Mouse (Mus musculus): ENCODE measurements around the gene 4933407L21Rik.

DNA sequence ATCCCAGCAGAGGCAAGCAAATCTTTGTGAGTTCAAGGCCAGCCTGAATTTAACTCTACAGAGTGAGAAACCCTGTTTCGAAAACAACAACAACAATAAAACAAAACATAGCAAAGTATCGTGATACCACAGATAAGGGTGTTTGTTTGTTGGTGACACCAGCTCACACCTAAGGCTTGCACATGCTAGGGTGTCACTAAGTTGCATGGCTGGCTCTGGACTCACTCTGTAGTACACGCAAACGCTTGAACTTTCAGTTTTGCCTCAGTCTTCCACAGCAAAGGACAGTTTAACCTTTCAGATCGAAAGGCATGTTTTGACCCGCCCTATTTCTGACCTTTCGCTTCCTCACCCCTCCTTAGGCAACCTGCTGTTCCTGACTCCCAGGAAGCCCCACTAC lies 41.1 kb upstream of the 4933407L21Rik start:
- TF ChIP-seq FLI1 (IDR thresholded peaks at IDR 0.05; ENCODE audit: low read length) (no peak), GATA1 (IDR thresholded peaks at IDR 0.05; ENCODE audit: borderline replicate concordance, low read length) (no peak)
